Mouse (Mus musculus) adrenal gland, postnatal 10 days (tissue): ENCODE results near the gene Prkd2. TPM values are rescaled to one million over a fixed set of nuclear protein-coding genes. Genes with fewer than 3 reads are reported as not detected.

Experiments used
- DNase-seq: peaks from one replicate; pipeline ENCODE4 v3.0.0; 2021; ENCODE audit warnings: mixed read lengths
- total RNA-seq, 2 experiments: library from RNA; stranded (reverse); gene quantifications; 2 replicates each; pipeline ENCODE4 v1.2.3; 2021

Gene Prkd2
- total RNA-seq, 2 experiments from 2014 or later, result 22.2 to 27.2 TPM

DNA sequence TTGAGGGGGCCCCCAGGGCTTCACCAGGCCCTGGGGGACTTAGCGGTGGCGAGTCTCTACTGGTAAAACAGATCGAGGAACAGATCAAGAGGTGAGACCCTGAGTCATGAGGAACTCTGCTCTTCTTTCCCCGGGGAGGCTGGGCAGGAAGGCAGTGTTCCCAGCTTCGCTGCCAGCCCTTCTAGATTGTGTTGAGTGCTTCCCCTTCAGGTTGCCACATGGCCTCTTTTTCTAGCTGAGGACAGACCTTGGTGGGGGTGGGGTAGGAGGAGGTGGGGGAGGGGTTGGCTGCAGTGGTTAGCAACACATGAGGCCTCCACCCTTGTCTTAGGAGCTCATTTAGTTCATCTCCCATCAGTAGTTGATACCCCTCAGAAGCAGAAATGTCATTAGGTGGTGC lies 16.1 kb upstream of the Prkd2 start:
- no peak for DNase-seq

DNA sequence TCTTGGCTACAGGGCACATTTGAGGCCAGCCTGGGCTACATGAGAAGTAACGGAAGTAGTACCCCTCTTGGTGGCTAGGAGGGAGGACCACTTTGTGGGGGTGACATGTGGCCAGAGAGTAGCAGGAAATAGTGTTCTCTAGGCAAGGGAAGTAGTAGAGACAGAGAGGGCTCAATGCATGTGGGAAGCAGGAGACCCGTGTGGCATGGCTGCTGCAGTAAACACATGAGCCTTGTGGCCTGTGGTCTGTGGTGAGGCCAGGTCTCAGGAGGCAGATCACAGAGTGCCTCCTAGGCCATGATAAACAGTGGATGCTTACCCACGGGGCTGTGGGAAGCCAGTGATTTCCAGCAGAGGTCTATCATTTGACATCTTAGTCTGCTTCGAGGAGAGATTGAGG lies 15.4 kb upstream of the Prkd2 start:
- no peak for DNase-seq

DNA sequence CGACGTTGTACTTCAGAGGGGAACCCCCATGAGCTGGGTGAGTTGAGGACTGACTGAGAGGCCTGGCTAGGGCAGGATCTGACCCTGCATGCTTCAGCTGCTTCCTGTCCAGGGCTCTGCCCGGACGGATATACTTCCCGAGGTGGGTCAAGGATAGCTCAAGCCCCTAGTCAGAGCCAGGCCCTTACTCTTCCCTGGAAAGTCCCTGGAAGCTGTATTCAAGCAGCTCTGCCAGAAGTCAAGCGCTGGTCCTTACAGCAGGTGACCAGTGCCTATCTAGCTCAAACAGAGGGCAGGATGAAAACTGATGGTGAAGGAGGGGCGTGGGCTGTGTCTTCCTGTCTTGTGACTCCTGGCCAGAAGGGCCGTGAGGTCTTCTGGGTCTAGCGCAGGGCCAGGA lies 12.3 kb upstream of the Prkd2 start:
- no peak for DNase-seq

DNA sequence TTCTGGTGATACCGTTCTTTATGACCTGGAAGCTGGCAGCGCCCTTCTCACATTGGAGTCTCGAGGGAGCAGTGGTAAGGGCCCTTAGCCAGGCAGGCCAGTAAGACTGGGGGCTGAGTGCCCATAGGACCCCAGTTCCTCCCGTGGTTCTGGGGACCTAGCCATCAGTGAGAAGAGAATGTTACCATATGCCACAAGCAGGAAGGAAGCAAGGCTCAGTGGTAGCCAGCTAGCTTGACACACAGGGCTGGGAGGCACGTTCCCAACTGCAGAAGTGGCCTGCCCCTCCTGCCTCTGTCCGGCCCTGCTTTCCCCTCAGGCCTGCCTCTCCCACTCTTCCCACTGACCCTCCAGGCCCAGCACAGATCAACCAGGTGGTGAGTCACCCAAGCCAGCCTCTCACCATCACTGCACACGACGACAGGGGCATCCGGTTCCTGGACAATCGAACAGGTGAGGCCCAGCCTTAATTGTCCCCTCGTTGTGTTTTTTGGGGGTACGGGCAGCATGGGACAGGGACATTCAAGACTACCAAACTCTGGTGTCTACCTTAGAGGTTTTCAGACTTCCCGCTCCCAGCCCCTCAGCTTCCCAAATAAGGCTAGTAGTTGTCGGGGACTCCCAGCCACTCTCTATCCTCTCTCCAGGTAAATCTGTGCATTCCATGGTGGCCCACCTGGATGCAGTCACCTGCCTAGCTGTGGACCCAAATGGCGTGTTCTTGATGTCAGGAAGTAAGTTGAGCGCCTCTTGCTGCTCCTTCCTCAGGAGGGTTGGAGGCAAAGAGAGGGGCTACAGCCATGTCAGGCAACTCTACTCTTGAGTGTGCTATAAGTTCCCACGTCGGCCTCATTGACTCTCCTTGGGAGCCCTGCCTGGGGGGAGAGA lies 4.5 kb upstream of the Prkd2 start:
- no peak for DNase-seq

DNA sequence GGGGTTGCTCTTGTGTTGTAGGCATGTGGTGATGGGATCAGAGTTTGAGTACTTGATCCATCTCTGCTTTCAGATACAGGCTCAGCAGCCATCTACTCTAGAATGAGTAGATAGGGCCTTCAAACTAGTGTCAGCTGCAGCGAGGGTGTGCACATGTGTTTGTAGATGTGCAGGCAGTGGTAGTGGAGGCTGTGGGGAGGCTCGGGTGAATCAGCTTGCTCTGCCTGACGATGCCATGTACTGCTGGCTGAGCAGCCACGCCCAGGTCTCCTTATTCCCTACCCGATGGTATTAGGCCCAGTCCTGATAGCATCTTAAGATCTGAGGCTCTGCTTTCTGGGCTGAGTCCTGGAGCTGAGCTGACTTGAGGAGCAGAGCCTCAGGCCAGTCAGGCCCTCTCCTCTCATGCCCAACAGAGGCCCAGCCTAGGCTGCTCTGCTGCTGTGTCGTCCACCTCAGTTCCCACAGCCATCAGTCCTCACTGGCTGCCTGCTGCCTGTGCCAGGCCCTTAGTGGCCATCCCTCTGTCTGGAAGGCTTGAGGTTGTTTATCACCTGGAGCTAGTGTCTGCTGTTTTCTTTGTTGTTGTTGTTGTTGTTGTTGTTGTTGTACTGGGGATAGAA lies 3.8 kb upstream of the Prkd2 start:
- no peak for DNase-seq

DNA sequence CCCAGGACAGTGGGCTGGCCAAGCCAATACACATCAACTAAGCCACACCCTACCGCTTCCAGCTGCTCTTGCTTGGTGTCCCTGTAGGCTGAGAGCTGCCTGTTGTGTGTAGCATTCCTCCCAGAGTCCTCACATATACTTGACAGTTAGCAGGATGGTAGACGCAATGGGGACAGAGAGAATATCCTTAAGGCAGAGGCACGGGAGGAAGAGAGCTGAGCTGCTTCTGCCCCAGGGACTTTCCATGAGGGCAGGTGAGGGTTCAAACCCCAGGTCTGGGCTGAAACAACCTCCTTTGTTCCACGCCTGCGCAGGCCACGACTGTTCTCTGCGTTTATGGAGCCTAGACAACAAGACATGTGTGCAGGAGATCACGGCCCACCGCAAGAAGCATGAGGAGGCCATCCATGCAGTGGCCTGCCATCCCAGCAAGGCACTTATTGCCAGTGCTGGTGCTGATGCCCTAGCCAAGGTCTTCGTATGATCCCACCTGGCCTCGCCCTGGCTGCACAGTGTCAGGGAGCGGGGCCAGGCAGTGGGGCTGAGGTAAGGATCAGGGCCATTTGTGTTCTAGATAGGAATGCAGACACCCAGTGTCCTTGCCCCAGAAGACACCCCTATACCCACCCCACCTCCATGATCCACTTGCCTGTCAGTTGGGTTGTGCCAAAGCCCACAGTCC lies 3.1 kb upstream of the Prkd2 start:
- no peak for DNase-seq

DNA sequence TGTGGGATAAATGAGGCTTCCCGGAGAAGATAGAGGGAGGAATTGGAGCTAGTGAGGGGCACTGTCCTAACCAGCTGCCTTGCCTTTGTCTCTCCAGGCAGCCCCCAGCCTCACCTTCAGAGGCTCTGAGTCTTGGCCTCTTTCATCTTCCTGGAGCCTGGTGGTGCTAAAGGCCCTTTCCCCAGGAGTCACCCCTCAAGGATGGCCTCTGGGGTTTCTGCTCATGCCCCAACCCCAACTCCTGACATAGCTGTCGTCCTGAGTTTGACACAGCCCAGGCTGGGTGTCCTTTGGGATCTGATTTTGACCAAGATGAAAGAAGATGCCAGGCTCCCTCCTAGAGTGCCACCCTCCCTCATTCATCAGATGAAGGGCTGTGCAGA lies 2.6 kb upstream of the Prkd2 start:
- no peak for DNase-seq

DNA sequence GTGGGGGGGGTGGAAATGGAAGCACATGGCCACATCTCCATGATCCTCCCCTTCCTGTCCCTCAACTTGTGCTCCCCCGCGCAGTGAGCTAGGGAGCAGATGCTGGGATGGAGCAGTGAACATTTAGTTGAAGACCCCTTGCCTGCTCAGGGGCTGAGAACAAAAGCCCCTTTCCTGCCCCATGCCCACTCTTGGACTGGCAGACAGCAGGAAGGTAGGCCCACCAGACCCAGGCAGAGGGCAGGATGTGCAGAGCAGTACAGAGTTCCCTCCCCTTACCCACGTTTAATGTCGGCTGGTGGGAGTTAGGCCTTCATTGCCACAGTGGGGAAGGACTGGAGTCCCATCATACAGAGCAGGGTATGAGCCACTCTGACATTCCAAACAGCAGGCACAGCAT lies 1.6 kb upstream of the Prkd2 start:
- DNase-seq, result no peak

DNA sequence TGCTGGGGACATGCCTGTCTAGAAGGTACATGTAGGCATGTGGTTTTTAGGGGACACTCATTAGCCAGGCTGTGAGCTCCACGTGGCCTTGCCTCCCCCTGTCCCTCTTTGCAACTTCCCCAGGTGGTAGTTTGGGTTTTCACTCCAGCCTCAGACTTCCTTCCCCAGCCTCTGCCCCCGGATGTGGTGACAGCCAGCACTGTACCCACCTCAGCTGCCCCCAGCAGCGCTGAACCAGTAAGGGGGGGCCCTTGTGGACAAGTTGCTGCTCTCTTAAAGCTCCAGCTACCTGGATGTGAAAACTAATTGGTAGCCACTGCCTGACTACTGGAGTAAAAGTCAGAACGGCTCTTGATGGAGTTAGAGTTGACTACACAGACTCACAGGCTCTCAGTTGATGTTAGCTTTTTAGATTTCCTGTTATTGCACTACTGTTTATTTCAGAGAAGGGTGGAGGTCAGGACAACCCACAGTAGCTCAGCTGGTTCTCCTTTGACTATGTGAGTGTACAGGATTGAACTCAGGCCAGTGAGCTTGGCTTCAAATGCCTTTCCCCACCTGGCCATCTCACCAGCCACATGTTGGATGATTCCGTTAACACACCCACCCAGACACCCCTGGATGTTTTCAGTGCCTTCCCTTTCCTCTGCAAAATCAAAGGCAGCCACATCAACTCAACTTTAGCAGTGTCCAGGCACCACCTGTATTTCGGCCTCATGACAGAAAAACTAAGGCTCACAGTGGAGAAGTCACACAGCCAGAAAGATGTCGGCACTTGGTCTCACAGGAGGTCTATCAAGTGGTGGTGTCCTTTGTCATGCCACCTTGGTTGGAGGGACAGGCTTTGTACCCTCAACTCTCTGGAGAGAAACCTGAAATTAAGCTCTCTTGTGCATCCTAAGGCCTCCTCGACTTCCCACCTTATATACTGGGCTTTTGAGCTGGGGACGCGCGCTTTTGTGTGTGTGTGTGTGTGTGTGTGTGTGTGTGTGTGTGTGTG lies 841 bp upstream of the Prkd2 start:
- DNase-seq, result no peak

DNA sequence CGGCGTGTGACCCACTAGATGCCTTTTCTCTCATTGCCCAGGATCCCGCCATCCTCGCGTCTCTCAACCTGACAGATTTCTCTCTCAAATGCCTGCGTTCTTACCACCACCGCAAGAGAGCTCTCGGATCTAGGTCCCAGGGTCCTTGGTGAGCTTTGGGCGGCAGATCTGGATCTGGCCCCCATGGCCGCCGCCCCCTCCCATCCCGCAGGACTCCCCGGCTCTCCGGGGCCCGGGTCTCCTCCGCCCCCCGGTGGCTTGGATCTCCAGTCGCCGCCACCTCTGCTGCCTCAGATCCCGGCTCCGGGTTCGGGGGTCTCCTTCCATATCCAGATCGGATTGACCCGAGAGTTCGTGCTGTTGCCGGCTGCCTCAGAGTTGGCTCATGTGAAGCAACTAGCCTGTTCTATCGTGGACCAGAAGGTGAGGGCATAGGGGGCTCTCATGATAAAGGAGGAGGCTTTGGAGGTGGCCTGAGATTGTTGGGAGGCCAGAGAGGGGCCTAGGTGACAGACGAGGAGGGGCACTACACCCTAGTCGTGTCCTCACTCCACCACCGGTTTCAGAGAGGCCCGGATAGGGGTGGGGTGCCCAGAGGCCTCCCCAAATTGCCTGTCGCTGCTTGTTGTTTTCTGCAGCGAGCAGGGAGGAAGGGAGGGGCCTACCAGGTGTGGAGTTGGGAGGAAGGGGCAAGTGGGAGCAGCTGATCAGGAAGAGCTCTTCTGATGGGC lies 904 bp downstream of the Prkd2 start:
- peak; percentile 40 for DNase-seq

DNA sequence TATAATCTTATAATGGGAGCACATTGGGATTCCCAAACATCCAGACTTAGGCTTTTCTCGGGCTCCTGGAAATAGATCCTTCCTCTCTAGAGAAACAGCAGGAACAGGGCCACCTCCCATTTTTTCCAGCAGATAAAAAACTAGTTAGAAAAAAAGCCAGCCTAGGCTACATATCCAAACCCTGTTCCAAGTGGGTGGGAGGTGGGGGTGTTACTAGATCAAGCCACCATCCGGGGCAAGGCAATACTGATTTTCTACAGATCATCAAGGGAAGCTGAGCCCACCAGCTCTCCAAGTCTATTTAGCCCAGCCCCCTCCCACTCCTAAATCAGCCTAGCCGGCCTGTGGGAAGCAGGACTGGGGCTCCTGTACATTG lies 2.0 kb downstream of the Prkd2 start:
- no peak for DNase-seq

DNA sequence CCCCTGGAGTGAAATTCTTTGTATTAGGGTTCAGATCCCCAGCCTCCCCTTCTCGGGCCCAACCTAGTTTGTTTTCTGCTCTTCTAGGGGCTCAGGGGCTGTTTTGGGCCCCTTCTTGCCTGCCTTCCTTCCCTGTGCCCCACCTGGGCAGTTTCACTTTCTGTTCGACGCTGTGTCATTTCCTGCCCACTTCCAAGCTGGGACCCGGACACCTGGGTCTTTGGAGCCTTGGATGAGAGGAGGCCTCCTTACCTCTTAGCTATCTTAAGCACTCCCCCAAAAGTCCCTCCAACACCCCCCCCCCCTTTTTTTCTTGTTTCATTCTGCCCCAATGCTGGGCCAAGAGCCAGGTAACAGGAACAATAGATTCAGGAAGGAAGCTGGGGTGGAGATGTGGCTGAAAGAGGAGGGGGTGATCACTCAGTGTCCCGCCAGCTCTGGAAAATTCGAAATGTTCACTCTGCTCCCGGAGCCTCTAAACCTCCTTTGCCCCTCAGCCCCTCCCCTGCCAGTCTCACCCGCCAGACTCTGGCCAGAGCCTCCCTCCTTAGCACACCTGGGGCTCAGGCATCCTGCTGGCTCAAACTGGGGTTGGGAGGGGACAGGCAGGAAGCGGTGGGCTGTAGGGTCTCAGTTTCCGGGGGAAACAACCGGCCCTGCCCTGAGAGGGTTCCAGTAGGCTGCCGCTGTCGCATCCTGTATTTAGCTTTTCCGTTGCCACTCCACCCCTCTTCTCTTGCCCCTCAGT lies 2.5 kb downstream of the Prkd2 start:
- DNase-seq, result peak; percentile 34

DNA sequence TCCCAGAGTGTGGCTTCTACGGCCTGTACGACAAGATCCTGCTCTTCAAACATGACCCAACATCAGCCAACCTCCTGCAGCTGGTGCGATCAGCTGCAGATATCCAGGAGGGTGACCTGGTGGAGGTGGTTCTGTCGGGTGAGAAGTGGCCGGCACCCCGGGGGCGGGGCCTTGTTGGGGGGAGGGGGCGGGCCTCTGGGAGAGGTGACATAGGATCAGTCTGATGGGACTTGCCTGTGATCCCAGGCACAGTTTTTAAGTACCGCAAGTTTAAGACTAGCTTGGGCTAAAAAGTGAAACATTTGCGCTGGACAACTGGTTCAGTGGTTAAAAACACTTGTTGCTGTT lies 3.1 kb downstream of the Prkd2 start:
- DNase-seq, result no peak

DNA sequence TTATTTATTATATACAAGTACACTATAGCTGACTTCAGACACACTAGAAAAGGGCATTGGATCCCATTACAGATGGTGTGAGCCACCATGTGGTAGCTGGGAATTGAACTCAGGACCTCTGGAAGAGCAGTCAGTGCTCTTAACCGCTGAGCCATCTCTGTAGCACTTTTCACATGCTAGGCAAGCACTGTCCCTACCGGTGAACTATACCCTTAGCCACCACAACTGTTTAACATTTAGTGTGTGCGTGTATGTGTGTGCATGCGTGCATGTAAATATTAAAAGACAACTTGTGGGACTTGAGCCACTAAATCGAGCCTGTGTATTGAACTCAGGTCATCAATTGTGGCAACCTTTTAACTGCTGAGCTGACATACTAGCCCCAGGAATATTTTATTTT lies 4.1 kb downstream of the Prkd2 start:
- no peak for DNase-seq

DNA sequence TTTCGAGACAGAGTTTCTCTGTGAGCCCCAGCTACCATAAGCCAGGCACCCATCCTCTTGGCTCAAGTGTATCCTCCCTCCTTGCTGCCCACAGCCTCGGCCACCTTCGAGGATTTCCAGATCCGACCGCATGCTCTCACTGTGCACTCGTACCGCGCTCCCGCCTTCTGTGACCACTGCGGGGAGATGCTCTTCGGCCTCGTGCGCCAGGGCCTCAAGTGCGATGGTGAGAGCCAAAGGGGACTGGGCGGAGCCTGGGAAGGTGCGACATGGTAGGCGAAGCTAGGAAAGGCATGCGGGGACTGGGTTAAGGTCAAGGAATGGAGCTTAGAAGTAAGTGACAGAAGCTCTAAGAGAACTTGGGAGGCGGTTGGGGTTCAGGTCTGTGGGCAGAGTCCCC lies 4.8 kb downstream of the Prkd2 start:
- no peak for DNase-seq

DNA sequence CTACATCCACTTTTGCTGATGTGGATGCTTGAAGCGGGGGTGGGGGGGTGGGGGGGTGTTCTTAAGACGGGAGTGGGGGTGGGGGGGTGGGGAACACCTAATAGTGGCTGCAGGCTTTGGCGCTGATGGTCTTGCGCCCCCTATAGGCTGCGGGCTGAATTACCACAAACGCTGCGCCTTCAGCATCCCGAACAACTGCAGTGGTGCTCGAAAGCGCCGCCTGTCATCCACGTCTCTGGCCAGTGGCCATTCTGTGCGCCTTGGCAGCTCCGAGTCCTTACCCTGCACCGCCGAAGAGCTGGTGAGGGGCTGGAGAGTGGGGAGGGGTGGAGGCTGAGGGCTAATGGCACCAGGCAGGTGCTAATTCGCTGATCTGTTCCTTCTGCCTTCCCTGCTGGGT lies 5.9 kb downstream of the Prkd2 start:
- DNase-seq, result peak; percentile 68

DNA sequence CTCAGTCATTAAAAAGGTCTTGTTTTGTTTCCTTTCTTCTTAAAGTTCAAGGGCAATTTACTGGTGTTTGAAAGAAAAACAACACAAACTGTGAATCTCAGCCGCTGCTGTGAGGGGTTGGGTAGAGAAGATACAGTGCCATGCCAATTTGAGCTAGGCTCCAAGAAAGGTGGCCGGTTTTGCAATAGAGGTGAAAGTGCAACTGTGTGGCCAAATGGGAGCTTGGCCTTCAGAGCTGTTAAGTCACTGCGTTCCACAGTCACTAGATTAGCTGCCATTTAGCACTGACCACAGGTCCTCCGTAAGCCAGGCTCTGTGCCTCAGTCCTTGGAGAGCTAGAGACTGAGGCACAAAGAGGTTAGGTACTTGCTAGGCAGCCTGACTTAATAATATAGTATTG lies 8.9 kb downstream of the Prkd2 start:
- peak; percentile 59 for DNase-seq

DNA sequence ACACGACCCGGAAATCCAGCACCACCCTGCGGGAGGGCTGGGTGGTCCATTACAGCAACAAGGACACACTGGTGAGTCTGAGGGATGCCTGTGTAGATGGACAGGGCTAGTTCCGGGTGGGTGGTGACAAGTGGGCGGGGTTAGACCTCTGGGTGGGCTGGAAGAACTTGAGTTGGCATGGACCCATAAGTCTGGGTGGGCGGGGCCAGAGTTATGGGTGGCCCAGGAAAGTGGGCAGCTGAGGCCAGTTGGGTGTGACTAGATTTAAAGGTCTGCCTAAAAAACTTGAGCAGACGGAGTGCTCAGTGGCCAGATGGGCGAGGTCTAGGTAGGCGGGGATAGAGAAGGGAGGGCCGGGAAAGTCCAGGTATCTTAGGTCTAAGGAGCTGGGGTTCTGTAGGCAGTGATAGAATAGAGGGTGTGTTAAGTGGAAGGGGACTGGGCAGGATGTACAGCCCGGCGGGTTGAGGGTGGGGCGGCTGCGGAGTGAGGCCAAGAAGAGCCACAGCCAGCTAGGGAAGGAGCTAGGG lies 10.7 kb downstream of the Prkd2 start:
- no peak for DNase-seq

DNA sequence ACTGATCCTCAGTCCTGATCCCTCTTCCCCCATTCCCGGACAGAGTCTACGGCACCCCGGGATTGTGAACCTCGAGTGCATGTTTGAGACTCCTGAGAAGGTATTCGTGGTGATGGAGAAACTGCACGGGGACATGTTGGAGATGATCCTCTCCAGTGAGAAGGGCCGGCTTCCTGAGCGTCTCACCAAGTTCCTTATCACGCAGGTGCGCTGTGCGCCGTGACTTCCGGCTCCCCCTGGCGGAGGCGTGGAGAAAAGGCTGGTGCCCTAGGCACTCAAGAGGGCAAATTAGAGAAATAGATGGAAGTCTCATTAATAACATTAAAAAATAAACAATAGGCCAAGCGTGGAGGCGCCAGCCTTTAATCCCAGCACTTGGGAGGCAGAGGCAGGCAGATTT lies 15.6 kb downstream of the Prkd2 start:
- DNase-seq, result peak; percentile 68

DNA sequence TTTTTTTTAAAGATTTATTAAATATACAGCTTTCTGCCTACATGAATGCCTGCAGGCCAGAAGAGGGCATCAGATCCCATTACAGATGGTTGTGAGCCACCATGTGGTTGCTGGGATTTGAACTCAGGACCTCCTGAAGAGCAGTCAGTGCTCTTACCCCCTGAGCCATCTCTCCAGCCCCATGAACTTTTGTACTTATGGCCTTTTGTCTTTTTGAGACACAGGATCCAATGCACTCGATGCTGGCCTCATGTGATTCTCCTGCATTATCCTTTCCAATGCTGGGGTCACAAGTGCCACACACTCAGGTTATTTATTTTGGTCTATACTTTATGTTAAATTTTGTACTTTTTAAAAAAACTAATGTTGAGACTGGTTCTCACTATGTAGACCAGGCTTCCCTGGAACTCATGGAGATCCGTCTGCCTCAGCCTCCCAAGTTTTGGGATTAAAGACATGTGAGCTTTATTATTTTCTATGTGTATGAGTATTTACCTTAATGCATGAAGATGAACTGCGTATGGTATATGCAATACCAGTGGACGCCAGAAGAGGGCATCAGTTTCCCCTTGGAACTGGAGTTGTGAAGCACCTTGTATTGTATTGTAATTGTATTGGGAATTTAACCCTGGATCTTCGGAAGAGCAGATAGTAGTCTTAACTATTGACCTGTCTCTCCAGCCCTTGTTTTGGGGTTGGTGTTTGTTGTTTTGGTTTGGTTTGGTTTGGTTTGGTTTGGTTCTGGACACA lies 17.4 kb downstream of the Prkd2 start:
- DNase-seq, result peak; percentile 75
